Mouse (Mus musculus) MEL (cell line): ENCODE measurements around the gene Ptk7. TPM values are rescaled to one million over a fixed set of nuclear protein-coding genes. Genes with fewer than 3 reads are reported as not detected.

Experiments used
- DNase-seq: peaks from one replicate; pipeline ENCODE4 v3.0.0; 2011; ENCODE audit warnings: low read depth, low spot score
- H3K27ac ChIP-seq: 2 replicates; pipeline ENCODE4 v1.5.1; 2012; ENCODE audit warnings: low read depth, mild to moderate bottlenecking, control low read depth, low read length, moderate library complexity; ENCODE audit not compliant: control insufficient read depth
- H3K27me3 ChIP-seq, 2 experiments: fragments of 150-350 bp in 1 of 2; sonication (generic) in 1 of 2; 2 replicates each; pipeline ENCODE4 v1.6.1; 2012; ENCODE audit warnings: low read length in 2 of 2, mild to moderate bottlenecking in 2 of 2, improper control_type of control experiment in 1 of 2, moderate library complexity in 1 of 2; ENCODE audit not compliant: insufficient read depth in 2 of 2, control insufficient read depth in 1 of 2
- H3K36me3 ChIP-seq, 2 experiments: 2 replicates each; pipeline ENCODE4 v1.6.1; 2012 to 2014; ENCODE audit warnings: low read length in 2 of 2, improper control_type of control experiment in 1 of 2, inconsistent platforms in 1 of 2, mild to moderate bottlenecking in 1 of 2; ENCODE audit not compliant: insufficient read depth in 2 of 2, control insufficient read depth in 1 of 2
- H3K4me1 ChIP-seq, 2 experiments: fragments of 150-350 bp in 1 of 2; sonication (generic) in 1 of 2; 2 replicates each; pipeline ENCODE4 v1.6.1; 2012; ENCODE audit warnings: low read length in 2 of 2, improper control_type of control experiment in 1 of 2, mild to moderate bottlenecking in 1 of 2; ENCODE audit not compliant: insufficient read depth in 2 of 2, control insufficient read depth in 1 of 2
- H3K4me3 ChIP-seq, 2 experiments: fragments of 150-350 bp in 1 of 2; sonication (generic) in 1 of 2; 2 replicates each; pipeline ENCODE4 v1.5.1; 2012; ENCODE audit warnings: low read depth in 2 of 2, low read length in 2 of 2, mild to moderate bottlenecking in 2 of 2, moderate library complexity in 2 of 2, control low read depth in 1 of 2, improper control_type of control experiment in 1 of 2; ENCODE audit not compliant: control insufficient read depth in 1 of 2, insufficient read depth in 1 of 2
- H3K79me2 ChIP-seq: 2 replicates; pipeline ENCODE4 v1.6.1; 2012; ENCODE audit warnings: mild to moderate bottlenecking, low read length, moderate library complexity; ENCODE audit not compliant: control insufficient read depth, poor library complexity, insufficient read depth
- H3K9ac ChIP-seq: 2 replicates; pipeline ENCODE4 v1.6.1; 2012; ENCODE audit warnings: low read depth, mild to moderate bottlenecking, control low read depth, low read length, moderate library complexity; ENCODE audit not compliant: control insufficient read depth, poor library complexity, severe bottlenecking
- H3K9me3 ChIP-seq: fragments of 150-350 bp; sonication (generic); replicated peaks from 2 replicates; pipeline ENCODE4 v1.6.1; 2012; ENCODE audit warnings: mild to moderate bottlenecking, low read length, improper control_type of control experiment, moderate library complexity; ENCODE audit not compliant: insufficient read depth
- BHLHE40 ChIP-seq: IDR thresholded peaks from 2 replicates; pipeline ENCODE4 v1.6.1; 2012; ENCODE audit warnings: low read depth, mild to moderate bottlenecking, inconsistent platforms, low read length, improper control_type of control experiment, borderline replicate concordance
- CHD1 ChIP-seq: IDR thresholded peaks from 2 replicates; pipeline ENCODE4 v1.6.1; 2012; ENCODE audit warnings: low read depth, mild to moderate bottlenecking, inconsistent platforms, low read length, improper control_type of control experiment
- CHD2 ChIP-seq: IDR thresholded peaks from 2 replicates; pipeline ENCODE4 v1.6.1; 2011; ENCODE audit warnings: low read length, improper control_type of control experiment
- ELF1 ChIP-seq: IDR thresholded peaks from 2 replicates; pipeline ENCODE4 v1.6.1; 2014; ENCODE audit warnings: low read depth, mild to moderate bottlenecking, inconsistent platforms, low read length, improper control_type of control experiment, moderate library complexity
- ETS1 ChIP-seq: IDR thresholded peaks from 2 replicates; pipeline ENCODE4 v1.6.1; 2012; ENCODE audit warnings: low read depth, mild to moderate bottlenecking, inconsistent platforms, low read length, improper control_type of control experiment, moderate library complexity
- HCFC1 ChIP-seq: IDR thresholded peaks from 2 replicates; pipeline ENCODE4 v1.6.1; 2012; ENCODE audit warnings: low read depth, mild to moderate bottlenecking, inconsistent platforms, low read length, improper control_type of control experiment, moderate library complexity
- KAT2A ChIP-seq: conservative IDR thresholded peaks from 2 replicates; pipeline ENCODE4 v1.6.1; 2012; ENCODE audit warnings: low read depth, low read length, improper control_type of control experiment, inconsistent platforms
- MAX ChIP-seq: IDR thresholded peaks from 2 replicates; pipeline ENCODE4 v1.6.1; 2011; ENCODE audit warnings: low read length, improper control_type of control experiment
- MAZ ChIP-seq: IDR thresholded peaks from 2 replicates; pipeline ENCODE4 v1.6.1; 2012; ENCODE audit warnings: low read depth, mild to moderate bottlenecking, inconsistent platforms, low read length, improper control_type of control experiment
- MYC ChIP-seq: IDR thresholded peaks from 2 replicates; pipeline ENCODE4 v1.6.1; 2011; ENCODE audit warnings: low read depth, mild to moderate bottlenecking, low read length, improper control_type of control experiment, moderate library complexity
- NRF1 ChIP-seq: IDR thresholded peaks from 2 replicates; pipeline ENCODE4 v1.6.1; 2014; ENCODE audit warnings: low read depth, mild to moderate bottlenecking, inconsistent platforms, low read length, improper control_type of control experiment, moderate library complexity; ENCODE audit not compliant: poor library complexity, insufficient read depth, severe bottlenecking
- POLR2AphosphoS2 ChIP-seq: IDR thresholded peaks from 2 replicates; pipeline ENCODE4 v1.6.1; 2011; ENCODE audit warnings: low read length, improper control_type of control experiment
- RAD21 ChIP-seq: IDR thresholded peaks from 2 replicates; pipeline ENCODE4 v1.6.1; 2011; ENCODE audit warnings: mild to moderate bottlenecking, low read depth, low read length, improper control_type of control experiment
- SIN3A ChIP-seq: IDR thresholded peaks from 2 replicates; pipeline ENCODE4 v1.6.1; 2012; ENCODE audit warnings: low read length, improper control_type of control experiment, inconsistent platforms
- TAL1 ChIP-seq: IDR thresholded peaks from 2 replicates; pipeline ENCODE4 v1.6.1; 2012; ENCODE audit warnings: mild to moderate bottlenecking, inconsistent platforms, low read length, moderate library complexity, mixed read lengths
- UBTF ChIP-seq: IDR thresholded peaks from 2 replicates; pipeline ENCODE4 v1.6.1; 2012; ENCODE audit warnings: low read depth, mild to moderate bottlenecking, inconsistent platforms, low read length, improper control_type of control experiment, moderate library complexity, borderline replicate concordance; ENCODE audit not compliant: insufficient read depth
- ZMIZ1 ChIP-seq: IDR thresholded peaks from 2 replicates; pipeline ENCODE4 v1.6.1; 2012; ENCODE audit warnings: low read depth, mild to moderate bottlenecking, inconsistent platforms, low read length, improper control_type of control experiment, moderate library complexity
- ZNF384 ChIP-seq: IDR thresholded peaks from 2 replicates; pipeline ENCODE4 v1.6.1; 2012; ENCODE audit warnings: low read depth, mild to moderate bottlenecking, inconsistent platforms, low read length, improper control_type of control experiment
- polyA plus RNA-seq, 2 experiments: library from polyadenylated mRNA; stranded (reverse) in 1 of 2; unstranded in 1 of 2; fragments of >175 nt in 1 of 2; fragments of >200 nt in 1 of 2; gene quantifications; 2 replicates each; pipeline versions ENCODE4 v1.2.1 to v1.2.4; 2012; ENCODE audit warnings: low replicate concordance in 2 of 2, low read depth in 1 of 2; ENCODE audit not compliant: insufficient read length in 2 of 2, insufficient read depth in 1 of 2, missing spikeins in 1 of 2
- total RNA-seq: library from RNA; depleted of rRNA; stranded (reverse); fragments of 300-350 nt; gene quantifications from 2 replicates; pipeline ENCODE4 v1.2.3, GENCODE M21; 2012

Gene Ptk7
- total and polyA plus RNA-seq, 3 experiments: 0.04 to 0.10 TPM; not detected in 1

GRCm38 (mm10) chr17:46545813-46546564 lies 83.3 kb downstream of the Ptk7 start, which contains the start of gene Cul9:
Cul9 (minus strand) TSS chr17:46546388.
- Histone ChIP-seq H3K4me1 (peaks cover 0 to 9% of the 10 kb centered on the region in 2 experiments; a peak in 3 of 4 replicates), H3K9me3 (no peaks in the 10 kb centered on the region), H3K9ac (0 out of 2 replicates have a peak within 1 kb of the TSS, but pooled peaks have one; percentile 12), H3K4me3 (no peak within 1 kb of the TSS), H3K79me2 (no peaks in the 10 kb centered on the region), H3K36me3 (peaks cover 0 to 9% of the 10 kb centered on the region in 2 experiments; a peak in 3 of 4 replicates), H3K27me3 (no peaks in the 10 kb centered on the region), H3K27ac (no peak within 1 kb of the TSS)
- no peak for DNase-seq
- TF ChIP-seq MAX: no peak
- no peak for TF ChIP-seq KAT2A
- no peak for TF ChIP-seq CHD2
- TF ChIP-seq ZMIZ1: no peak
- no peak for TF ChIP-seq NRF1
- no peak for TF ChIP-seq RAD21
- no peak for TF ChIP-seq ELF1
- no peak for TF ChIP-seq UBTF
- no peak for TF ChIP-seq MAZ

DNA sequence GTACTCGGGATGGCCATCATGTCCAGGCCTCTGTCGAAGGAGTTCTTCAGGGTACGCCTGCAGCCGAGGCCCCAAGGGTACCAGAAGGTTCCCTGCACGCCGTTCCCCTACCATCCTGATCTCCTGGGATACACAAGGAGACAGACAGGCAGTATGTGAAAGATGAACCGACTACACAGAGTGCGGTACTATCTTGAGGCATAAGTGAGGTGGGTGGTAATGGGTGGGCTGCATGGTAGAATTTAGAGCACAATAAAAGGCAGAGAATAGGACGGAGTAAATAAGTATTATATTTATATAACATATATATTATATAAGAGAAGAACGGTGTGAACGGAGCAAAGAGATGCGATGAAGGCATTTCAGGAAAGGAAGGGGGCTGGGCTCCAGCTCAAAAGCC lies 85.6 kb downstream of the Ptk7 start:
- Histone ChIP-seq H3K79me2 (no peaks in the 10 kb centered on the region), H3K36me3 (peaks cover 0 to 9% of the 10 kb centered on the region in 2 experiments; a peak in 3 of 4 replicates), H3K9me3 (no peaks in the 10 kb centered on the region), H3K27ac (no peak overlapping the region), H3K27me3 (no peaks in the 10 kb centered on the region), H3K4me1 (peaks cover 0 to 9% of the 10 kb centered on the region in 2 experiments; a peak in 3 of 4 replicates), H3K9ac (no peak overlapping the region), H3K4me3 (no peak overlapping the region)
- TF ChIP-seq SIN3A (no peak), POLR2AphosphoS2 (no peak), ZNF384 (no peak), RAD21 (no peak), ETS1 (no peak), NRF1 (no peak), BHLHE40 (no peak), ELF1 (no peak), MAZ (no peak), HCFC1 (no peak), ZMIZ1 (no peak), MYC (no peak), KAT2A (no peak), TAL1 (no peak), CHD1 (no peak)
- no peak for DNase-seq
